Comparison of ENCODE assay signal across 16 mouse cellular contexts in the genomic region with DNA sequence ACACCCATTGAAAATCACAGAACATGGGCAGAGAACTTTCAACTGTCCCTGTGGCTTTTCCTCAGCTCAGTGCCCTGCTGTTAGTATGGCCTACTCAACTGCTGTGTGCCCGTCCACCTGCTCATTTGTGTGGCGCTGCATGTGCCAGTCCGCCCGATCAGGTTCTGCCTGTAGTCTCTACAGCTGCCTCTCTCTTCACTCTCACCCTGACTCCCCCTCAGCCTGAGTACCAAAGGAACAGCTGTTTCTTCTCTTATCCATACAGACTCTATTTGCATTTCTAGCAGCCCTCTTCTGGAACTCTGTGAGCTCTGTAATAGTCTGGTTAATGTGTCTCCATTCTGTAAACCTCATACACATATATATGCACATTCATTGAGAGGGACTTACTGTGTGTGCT.
DNase-seq lines count a peak whose midpoint lies in the region; ATAC-seq and TF ChIP-seq lines count a peak whose summit lies in the region.
"Had no signal": no experiment of that assay in that cellular context is flagged by ENCODE, and none has a peak within 500 bp of the region (broad histone marks: within the 10 kb centered on the region; RNA-seq: fewer than 3 reads in every experiment).

No protein-coding gene starts in this region.

- TF ChIP-seq EP300 in lung, postnatal 0 days (IDR thresholded peaks at IDR 0.05): no peak

- H3K36me3 ChIP-seq in intestine, embryonic 14.5 days (ENCODE audit: control insufficient read depth, insufficient read depth, low read length): no peaks in the 10 kb centered on the region
- H3K36me3 ChIP-seq in intestine, postnatal 0 days (ENCODE audit: control insufficient read depth, insufficient read depth): no peaks in the 10 kb centered on the region
- no peaks in the 10 kb centered on the region for H3K36me3 ChIP-seq in lung, postnatal 0 days (ENCODE audit: insufficient read depth, low read length)
- no peaks in the 10 kb centered on the region for H3K36me3 ChIP-seq in forebrain, postnatal 0 days (ENCODE audit: insufficient read depth)
- no peaks in the 10 kb centered on the region for H3K36me3 ChIP-seq in stomach, embryonic 16.5 days (ENCODE audit: control insufficient read depth, insufficient read depth, low read length)
- H3K36me3 ChIP-seq: neural tube, embryonic 13.5 days had no signal

- H3K27ac ChIP-seq in intestine, embryonic 14.5 days (ENCODE audit: low read depth): no peak overlapping the region
- H3K27ac ChIP-seq in intestine, postnatal 0 days (ENCODE audit: low read depth, low read length): no peak overlapping the region
- no peak overlapping the region for H3K27ac ChIP-seq in lung, postnatal 0 days (ENCODE audit: low read length)
- H3K27ac ChIP-seq in forebrain, postnatal 0 days (ENCODE audit: low read depth, low read length): no peak overlapping the region
- H3K27ac ChIP-seq in stomach, embryonic 16.5 days (ENCODE audit: low read length): no peak overlapping the region
- H3K27ac ChIP-seq: hindbrain, postnatal 0 days; macrophage; neural tube, embryonic 13.5 days had no signal

- H3K4me3 ChIP-seq in intestine, embryonic 14.5 days (ENCODE audit: low read depth, low read length): no peak overlapping the region
- H3K4me3 ChIP-seq in intestine, postnatal 0 days (ENCODE audit: low read depth, low read length): no peak overlapping the region
- H3K4me3 ChIP-seq in lung, postnatal 0 days (ENCODE audit: low read depth, low read length): no peak overlapping the region
- no peak overlapping the region for H3K4me3 ChIP-seq in forebrain, postnatal 0 days (ENCODE audit: low read depth, low read length)
- H3K4me3 ChIP-seq in stomach, embryonic 16.5 days (replicated peaks; ENCODE audit: low read length): no peak overlapping the region
- H3K4me3 ChIP-seq: erythroblast, embryonic 14.5 days; neural tube, embryonic 13.5 days had no signal

- no peaks in the 10 kb centered on the region for H3K9me3 ChIP-seq in intestine, embryonic 14.5 days (ENCODE audit: control insufficient read depth, low read length)
- H3K9me3 ChIP-seq in intestine, postnatal 0 days (ENCODE audit: control insufficient read depth): no peaks in the 10 kb centered on the region
- H3K9me3 ChIP-seq in lung, postnatal 0 days (ENCODE audit: low read length): no peaks in the 10 kb centered on the region
- no peaks in the 10 kb centered on the region for H3K9me3 ChIP-seq in forebrain, postnatal 0 days (ENCODE audit: low read length)
- no peaks in the 10 kb centered on the region; the same call in 1 of the 2 replicates for H3K9me3 ChIP-seq in stomach, embryonic 16.5 days (replicated peaks; ENCODE audit: control insufficient read depth, low read length)
- H3K9me3 ChIP-seq: neural tube, embryonic 13.5 days had no signal

- no peak overlapping the region for H3K9ac ChIP-seq in intestine, embryonic 14.5 days (ENCODE audit: low read length)
- no peak overlapping the region for H3K9ac ChIP-seq in intestine, postnatal 0 days (ENCODE audit: low read depth, low read length)
- no peak overlapping the region for H3K9ac ChIP-seq in lung, postnatal 0 days (replicated peaks; ENCODE audit: low read depth)
- H3K9ac ChIP-seq in forebrain, postnatal 0 days: no peak overlapping the region
- no peak overlapping the region for H3K9ac ChIP-seq in stomach, embryonic 16.5 days (ENCODE audit: low read length)
- H3K9ac ChIP-seq: neural tube, embryonic 13.5 days had no signal

- 71% methylated on average over 4 of the region's 4 CpGs for WGBS in intestine, embryonic 14.5 days
- WGBS in intestine, postnatal 0 days: 56% methylated on average over 4 of the region's 4 CpGs
- WGBS in lung, postnatal 0 days: 46% methylated on average over 4 of the region's 4 CpGs
- 68% methylated on average over 4 of the region's 4 CpGs for WGBS in forebrain, postnatal 0 days
- WGBS in stomach, embryonic 16.5 days: 48% methylated on average over 4 of the region's 4 CpGs

- H3K4me2 ChIP-seq in intestine, embryonic 14.5 days (ENCODE audit: low read length): no peak overlapping the region
- H3K4me2 ChIP-seq in intestine, postnatal 0 days (replicated peaks; ENCODE audit: low read depth): no peak overlapping the region
- H3K4me2 ChIP-seq in lung, postnatal 0 days (replicated peaks; ENCODE audit: low read depth, low read length): no peak overlapping the region
- no peak overlapping the region for H3K4me2 ChIP-seq in forebrain, postnatal 0 days (ENCODE audit: low read depth)
- no peak overlapping the region for H3K4me2 ChIP-seq in stomach, embryonic 16.5 days (ENCODE audit: low read depth, low read length)
- H3K4me2 ChIP-seq: neural tube, embryonic 13.5 days had no signal

- peak; percentile 52 for DNase-seq in intestine, embryonic 14.5 days (ENCODE audit: low spot score)
- DNase-seq in lung, postnatal 0 days (ENCODE audit: low spot score): peak; percentile 45
- no peak for DNase-seq in lung, postnatal 14 days
- DNase-seq in forebrain, postnatal 0 days: no peak
- no peak for DNase-seq in layer of hippocampus, postnatal 10 days (ENCODE audit: low spot score in 2 of 2)
- DNase-seq: adrenal gland, postnatal 10 days; cerebellum, adult 9-11 months; embryo, embryonic 11 days; thymus, postnatal 14 days had no signal

- ATAC-seq in intestine, embryonic 14.5 days (replicated peaks; ENCODE audit: low FRiP score, low TSS enrichment, low read depth): 0 out of 2 replicates have a peak, but pooled peaks have one; percentile 50
- ATAC-seq in intestine, postnatal 0 days: no peak
- ATAC-seq in lung, postnatal 0 days: peak; percentile 26; the same call in 1 of the 2 replicates
- peak; percentile 23; the same call in 1 of the 2 replicates for ATAC-seq in forebrain, postnatal 0 days
- peak; percentile 88 for ATAC-seq in stomach, embryonic 16.5 days (ENCODE audit: insufficient read depth, low FRiP score)
- ATAC-seq: CD4-positive, CD25-positive, alpha-beta regulatory T cell, adult 4 months; hindbrain, postnatal 0 days had no signal

- no peaks in the 10 kb centered on the region for H3K4me1 ChIP-seq in intestine, embryonic 14.5 days (replicated peaks; ENCODE audit: control insufficient read depth, insufficient read depth, low read length)
- H3K4me1 ChIP-seq in intestine, postnatal 0 days (replicated peaks; ENCODE audit: control insufficient read depth, insufficient read depth, low read length): no peaks in the 10 kb centered on the region
- H3K4me1 ChIP-seq in lung, postnatal 0 days (ENCODE audit: insufficient read depth, low read depth, low read length): no peaks in the 10 kb centered on the region
- no peaks in the 10 kb centered on the region for H3K4me1 ChIP-seq in forebrain, postnatal 0 days (ENCODE audit: insufficient read depth)
- H3K4me1 ChIP-seq in stomach, embryonic 16.5 days (ENCODE audit: control insufficient read depth, insufficient read depth, low read length): peaks cover 3% of the 10 kb centered on the region; the same call in 1 of the 2 replicates
- H3K4me1 ChIP-seq: neural tube, embryonic 13.5 days had no signal

- no peaks in the 10 kb centered on the region for H3K27me3 ChIP-seq in intestine, embryonic 14.5 days (replicated peaks; ENCODE audit: control insufficient read depth, insufficient read depth, low read length)
- H3K27me3 ChIP-seq in intestine, postnatal 0 days (replicated peaks; ENCODE audit: control insufficient read depth, insufficient read depth, low read length): no peaks in the 10 kb centered on the region
- H3K27me3 ChIP-seq in lung, postnatal 0 days (replicated peaks; ENCODE audit: insufficient read depth, low read length): no peaks in the 10 kb centered on the region
- H3K27me3 ChIP-seq in forebrain, postnatal 0 days (ENCODE audit: insufficient read depth, low read length): no peaks in the 10 kb centered on the region
- no peaks in the 10 kb centered on the region for H3K27me3 ChIP-seq in stomach, embryonic 16.5 days (ENCODE audit: control insufficient read depth, insufficient read depth, low read length)
- H3K27me3 ChIP-seq: neural tube, embryonic 13.5 days had no signal

- no peak for TF ChIP-seq CTCF in intestine, postnatal 0 days (IDR thresholded peaks at IDR 0.05; ENCODE audit: low read depth)
- no peak for TF ChIP-seq CTCF in lung, postnatal 0 days (IDR thresholded peaks at IDR 0.05)
- TF ChIP-seq CTCF in forebrain, postnatal 0 days (IDR thresholded peaks at IDR 0.05; ENCODE audit: low read depth): no peak

Comparison
In these comparisons a context has a peak if more than half of its experiments do, and no peak if none do; other contexts are left out.
1. DNase-seq: peak in intestine, embryonic 14.5 days (single experiment) and lung, postnatal 0 days (single experiment); none in lung, postnatal 14 days (single experiment), forebrain, postnatal 0 days (single experiment) and layer of hippocampus, postnatal 10 days (0 of 2).